Mouse (Mus musculus) c-Kit-positive CD71-positive TER-119-negative erythroid progenitor cells, embryonic 14.5 days (primary cell): ENCODE data around the gene Ntm.

Source experiments
- DNase-seq: peaks from one replicate; pipeline ENCODE4 v3.0.0-alpha.2; 2013; ENCODE audit warnings: low read depth

Gene Ntm

DNA sequence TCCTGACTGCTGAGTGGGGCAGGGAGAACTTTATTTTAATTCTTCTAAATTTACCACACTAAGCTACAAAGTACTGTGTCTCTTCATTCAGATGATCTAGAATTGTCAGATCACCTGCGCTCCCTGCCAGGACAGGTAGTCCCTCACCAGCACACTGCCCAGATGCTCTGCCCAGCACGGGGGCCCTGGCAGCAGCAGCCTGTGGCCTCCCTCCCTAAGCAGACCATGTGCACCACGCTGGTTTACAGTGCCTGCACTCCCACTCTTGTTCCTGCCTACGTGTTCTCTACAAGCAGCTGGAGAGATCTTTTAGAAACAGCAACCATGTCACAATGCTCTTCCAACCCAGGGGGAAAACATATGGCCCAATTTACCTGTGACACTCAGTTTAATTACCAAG, 490.7 kb downstream of the Ntm start:
- DNase-seq: no peak

DNA sequence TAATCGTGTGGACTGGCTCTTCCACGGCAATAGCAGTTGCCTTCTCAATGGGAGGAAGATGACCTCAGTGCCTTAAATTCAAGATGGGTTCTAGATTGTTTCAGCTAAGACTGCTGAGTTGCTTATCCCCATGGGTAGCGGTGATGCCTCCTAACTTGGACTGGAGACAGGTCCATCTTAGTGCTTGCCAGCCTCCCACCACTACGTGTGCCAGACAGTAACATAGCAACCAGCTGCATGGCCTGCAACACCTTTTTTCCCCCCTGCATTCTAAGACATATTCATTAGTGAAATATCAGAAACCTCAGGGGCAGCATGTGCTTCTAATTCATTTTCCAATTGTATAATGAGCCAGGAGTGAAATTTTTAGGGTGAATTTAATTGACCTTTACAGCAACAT, 498.2 kb downstream of the Ntm start:
- DNase-seq: no peak

DNA sequence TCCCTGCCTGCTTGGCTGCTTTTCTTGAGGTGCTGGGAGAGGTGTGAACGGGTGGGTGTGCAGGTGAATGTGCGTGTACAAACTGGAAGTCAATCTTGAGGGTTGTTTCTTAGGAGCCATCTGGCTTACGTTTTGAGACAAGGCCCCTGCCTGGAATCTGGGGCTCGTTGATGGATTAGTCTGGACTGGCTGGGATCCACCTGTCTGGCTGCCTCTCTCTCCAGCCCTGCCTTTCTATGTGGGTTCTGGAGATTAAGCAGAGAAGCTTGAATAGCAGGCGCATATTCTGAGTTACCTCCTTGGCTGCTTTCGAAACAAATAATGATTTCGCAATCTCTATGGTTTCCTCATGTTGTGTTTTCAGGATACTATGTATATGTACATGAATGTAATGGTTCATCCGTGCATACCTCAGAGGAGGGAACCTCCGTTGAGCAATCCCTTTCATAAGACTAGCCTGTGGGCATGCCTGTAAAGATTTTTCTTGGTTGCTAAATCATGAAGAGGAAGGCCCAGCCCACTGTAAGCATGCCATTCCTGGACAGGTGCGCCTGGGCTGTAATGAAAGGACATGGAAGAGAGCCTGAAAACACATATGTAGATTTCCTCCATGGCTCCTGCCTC, 499.9 kb downstream of the Ntm start:
- no peak for DNase-seq

DNA sequence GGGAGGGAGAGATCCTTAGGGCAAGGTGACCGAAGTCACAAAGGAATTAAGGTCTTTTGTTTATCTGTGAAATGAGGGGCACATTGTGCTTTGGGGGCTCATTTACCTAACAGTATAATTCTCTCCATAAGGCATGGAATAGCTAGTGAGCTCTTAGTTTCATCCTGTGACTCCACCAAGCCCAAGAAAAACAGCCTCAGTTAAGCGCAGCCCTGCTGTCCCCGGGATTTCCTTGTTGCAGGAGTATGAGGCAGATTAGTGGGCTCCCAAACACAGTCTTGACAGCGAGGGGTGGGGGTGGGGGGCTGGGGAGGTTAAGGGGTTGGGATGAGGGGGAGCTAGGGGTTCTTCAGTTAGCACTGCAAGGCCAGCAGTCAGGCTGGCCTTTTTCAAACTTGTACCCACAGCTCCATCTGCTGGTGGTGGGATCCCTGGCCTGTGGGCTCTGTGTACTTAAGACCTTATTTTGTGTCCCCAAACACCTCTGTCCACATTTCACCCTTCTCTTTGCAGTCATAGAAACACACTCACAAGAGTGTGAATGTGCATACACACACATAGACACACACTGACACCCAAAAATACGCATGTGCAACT, 504.9 kb downstream of the Ntm start:
- DNase-seq: no peak

DNA sequence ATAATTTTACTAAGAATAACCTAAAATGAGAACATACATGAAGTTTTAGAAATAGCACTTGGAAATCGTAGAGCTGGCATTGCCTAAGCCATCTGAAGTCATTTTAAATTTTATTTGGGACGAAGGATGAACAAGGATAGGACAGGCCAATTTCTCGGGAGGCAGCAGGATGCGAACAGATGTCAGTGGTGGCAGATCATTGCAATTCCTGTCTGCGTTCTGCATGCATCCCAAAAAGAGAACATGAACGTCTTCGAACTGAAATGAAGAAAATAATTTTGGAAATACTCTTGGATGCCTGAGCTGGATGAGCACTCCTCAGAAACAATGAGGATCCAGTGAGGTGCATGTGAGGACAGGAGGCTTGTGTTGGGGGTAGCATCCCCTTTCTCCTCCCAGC, 506.9 kb downstream of the Ntm start:
- DNase-seq: no peak

DNA sequence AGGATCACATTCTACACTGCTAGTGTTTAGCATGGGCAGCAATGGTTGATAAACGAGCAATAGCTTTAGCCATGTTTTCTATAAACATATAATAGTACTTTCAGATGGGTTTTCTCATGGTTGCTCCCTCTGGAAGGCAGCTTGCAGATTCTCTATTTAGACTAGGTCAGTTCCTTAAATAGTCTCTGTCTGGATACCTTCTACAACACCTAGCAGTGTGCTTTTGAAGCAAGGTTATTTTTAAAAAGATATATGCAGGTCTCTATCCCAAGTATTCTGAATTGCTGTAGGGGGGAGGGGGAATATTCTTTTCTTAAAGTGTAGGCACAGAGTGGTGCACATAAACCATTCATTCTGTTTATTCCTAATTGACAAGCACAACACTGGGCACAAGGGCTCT, 511.7 kb downstream of the Ntm start:
- no peak for DNase-seq

DNA sequence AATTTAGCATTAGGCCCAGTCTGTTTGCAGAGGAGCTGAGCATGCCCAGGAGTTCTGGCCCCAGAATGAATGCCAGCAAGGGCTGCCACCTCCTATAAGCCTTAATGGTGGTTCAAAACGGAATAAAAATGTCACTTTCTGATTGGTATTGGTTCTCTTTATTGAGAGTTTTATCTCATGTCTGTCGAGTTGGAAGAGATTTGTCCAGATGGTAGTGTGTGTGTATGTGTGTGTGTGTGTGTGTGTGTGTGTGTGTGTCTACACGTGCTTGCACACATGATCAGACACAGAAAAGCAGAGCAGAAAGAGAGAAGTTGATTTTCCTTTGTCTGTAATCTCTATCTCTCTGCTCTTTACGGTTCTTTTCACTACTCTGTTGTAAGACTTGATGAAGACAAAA, 518.9 kb downstream of the Ntm start:
- DNase-seq: no peak

DNA sequence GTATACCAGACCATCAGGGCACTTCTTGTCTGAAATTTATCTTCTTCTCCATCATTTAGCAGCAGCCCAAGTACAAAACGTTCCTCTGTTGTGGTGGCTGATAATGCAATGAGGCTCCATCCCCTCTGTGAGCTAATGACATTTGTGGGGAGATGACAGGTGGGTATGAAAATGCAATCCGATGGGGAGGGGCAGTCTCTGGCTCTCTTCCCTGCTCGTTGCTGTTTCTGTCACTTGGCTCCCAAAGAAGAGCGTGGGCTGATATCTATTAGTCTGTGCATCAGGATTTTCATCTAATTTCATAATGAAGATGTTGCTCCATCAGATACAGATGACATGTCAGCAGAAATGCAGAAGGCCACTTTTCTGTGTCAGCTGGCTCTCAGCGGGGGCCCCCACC, 523.5 kb downstream of the Ntm start:
- no peak for DNase-seq

DNA sequence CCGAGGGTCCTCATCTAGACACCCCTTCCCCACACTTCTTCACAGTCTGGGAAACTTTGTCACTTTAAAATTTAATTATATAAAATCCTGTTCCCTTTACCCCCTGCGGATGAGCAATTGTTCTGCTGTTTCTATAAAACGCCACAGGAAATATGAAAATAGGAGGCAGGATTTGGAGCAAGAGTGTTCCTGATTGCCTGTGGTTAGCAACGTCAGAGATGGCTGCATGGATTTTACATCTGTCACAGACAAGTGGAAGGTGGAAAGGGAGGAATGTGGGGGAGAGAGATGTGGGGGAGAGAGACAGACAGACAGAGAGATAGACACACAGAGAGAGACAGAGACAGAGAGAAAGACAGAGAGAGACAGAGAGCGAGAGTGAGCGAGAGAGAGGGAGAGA, 528.3 kb downstream of the Ntm start:
- DNase-seq: no peak

DNA sequence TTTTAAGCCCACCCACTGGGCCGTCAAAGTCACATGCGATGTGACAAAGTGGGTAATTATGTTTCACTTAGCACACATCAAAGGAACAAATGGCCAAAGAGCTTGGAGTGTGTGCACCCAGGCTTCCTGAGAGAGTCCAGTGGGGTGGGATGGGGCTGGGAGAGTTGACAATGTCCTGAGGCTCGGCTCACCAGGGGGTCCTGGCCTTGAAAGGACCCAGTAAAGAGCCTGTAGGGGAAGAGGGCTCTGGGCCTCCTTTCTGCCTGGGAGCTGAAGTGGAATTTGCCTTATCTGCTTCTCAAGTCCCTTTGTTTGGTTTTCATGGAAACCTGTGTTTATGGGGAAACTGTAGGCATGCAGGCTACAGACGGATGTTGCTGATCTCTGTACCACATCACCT, 529.0 kb downstream of the Ntm start:
- DNase-seq: no peak

DNA sequence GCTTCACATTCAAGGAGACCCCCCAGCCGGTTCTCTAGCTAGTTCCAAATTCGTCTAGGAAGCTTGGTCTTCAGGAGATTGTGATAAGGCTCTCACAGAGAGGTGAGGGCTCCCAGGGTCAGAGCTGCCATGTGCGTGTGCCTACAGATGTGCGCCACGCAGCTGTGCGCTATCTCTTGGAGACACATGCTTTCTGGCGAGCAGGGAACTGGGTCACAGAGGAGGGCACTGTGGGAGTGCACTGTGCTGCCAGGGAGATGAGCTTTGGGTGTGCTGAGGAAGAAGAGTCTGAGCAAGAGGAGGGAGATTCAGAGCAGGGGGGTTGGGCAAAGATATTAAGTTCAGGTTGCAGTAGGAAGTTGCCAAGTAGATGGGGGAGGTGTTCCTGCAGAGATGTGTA, 529.8 kb downstream of the Ntm start:
- DNase-seq: no peak

DNA sequence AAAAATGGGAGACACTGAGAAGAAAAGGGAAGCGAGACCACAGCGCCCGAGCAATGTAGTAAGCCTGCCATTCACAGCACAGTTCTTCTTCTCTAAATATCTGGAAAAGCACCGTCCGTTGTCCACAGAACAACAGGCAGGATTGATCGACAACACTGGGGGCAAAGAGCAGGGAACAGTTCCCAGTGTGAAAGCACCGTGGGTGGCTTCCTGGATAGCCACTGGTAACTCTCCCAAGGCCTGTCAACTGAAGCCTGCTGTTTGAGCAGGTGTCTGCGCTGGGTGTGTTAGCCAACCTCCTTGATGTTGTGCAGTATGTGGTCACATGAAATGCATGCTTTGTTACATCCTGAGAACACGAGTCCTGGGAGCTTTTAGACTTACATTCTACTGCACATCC, 531.4 kb downstream of the Ntm start:
- DNase-seq: no peak

DNA sequence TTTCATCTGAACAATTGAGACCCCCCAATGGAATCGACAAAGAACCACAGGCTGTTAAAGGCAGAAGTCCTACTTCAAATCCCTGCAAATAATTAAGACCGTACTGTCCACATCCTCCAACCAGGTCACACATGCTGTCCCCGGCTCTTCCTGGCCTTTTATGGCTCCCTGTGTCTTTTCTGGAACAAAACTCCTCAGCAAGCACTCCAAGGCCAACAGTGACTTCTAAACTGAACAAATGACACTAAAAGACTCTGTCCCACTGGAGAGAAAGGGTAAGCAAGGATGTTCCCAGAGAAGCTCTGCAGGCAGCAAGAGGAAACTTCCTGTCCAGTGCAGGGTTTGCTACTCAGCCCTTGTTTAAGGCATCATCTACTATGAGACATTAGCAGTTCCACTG, 532.8 kb downstream of the Ntm start:
- no peak for DNase-seq

DNA sequence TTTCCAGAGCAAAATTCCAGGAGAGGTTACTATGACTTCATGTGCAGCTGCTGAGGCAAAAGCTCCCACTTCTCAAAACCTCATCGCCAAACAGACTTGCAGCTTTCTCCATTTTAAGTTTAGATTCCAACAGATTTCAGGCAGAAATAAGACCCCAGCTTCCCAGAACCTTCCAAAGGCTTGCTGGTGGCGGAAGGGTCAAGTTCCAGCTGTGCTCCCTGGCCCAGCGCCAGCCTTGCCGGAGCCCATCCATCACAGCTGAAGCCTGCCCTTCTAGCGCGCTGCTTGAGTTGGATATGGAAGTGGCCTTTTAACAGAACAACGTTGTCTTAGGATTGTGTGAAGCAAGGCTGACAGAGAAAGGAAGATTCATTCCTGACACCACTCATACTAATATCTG, 534.6 kb downstream of the Ntm start:
- no peak for DNase-seq

DNA sequence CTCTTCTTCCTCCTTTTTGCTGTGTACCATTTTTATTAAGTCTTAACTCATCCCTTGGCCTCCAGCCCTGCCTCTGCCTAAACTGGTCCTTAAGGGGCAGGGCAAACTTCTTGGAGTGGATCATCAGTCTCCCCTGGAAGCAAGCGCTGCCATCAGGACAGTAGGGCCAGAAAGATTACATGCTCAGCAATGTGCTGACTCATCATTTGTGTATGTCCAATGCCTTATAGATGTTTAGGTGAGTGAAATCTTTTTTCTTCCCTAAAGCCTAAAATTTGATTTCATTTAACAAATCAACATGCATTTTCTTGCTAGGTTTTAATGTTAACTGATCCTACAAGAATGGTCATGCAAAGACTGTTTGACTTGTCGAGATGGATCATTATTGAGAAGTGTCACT, 536.7 kb downstream of the Ntm start:
- DNase-seq: no peak

DNA sequence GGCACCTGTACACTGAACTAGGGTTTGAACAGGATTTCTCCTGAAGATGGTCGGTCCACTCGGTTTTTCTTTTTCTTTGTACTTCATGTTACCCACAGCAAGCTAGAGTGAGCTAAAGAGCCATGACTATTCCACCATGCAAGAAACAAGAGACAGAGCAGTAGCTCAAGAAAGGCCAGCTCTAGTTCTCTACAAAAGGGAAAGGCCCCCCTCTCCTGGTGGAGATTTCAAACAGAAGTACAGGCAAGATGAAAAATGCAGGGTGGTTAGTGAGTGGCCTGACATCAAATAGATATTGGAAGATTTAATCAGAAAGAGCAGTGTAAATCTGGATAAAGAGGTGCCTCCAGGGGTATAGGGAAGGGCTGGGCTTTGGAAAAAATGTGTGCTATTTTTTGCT, 547.4 kb downstream of the Ntm start:
- DNase-seq: no peak

DNA sequence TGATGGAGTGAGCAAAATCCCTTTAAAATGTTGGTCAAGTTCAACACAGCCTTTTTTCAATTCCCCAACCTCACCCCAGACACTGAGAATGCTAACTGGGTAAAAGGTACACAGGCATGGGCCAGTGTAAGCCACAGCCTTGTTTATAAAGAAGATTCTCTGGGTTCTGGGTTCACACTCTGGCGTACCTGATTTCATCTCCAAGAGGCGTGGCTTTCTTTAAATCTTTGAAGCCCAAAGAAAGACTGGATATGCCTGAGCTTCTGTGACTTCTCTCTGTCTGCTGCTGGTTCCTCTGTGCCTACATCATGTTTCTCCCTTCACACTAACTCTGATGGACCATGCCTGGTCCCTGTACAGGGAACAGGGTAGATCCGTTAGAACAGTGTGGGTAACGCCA, 549.8 kb downstream of the Ntm start:
- DNase-seq: no peak

DNA sequence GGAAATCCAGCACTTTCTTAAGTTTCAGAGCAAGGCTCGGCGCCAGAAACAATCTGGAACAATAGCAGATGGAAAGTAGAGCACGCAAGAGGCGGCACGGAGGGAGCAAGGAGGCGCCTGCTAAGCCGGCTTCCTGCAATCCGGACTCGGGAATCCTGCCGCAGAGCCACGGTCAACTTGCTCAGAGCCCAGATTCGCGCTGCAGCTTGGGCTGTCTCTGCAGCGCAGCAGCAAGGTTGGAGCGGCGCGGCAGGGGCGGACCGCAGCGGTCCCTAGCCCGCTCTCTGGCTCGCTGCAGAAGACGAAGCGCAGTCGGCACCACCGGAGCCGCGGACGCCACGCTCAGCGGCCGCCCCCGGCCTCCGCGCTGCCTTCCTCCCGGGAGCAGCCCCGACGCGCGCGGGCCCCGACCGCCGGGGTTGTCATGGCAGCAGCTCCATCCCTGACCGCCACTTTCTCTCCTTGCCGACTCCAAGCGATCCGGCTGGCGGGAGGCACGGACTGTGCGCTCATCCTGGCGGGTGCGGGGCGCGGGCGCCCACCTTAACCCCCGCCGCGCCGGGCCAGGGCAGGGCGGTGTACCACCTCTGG, 550.7 kb downstream of the Ntm start:
- no peak for DNase-seq

DNA sequence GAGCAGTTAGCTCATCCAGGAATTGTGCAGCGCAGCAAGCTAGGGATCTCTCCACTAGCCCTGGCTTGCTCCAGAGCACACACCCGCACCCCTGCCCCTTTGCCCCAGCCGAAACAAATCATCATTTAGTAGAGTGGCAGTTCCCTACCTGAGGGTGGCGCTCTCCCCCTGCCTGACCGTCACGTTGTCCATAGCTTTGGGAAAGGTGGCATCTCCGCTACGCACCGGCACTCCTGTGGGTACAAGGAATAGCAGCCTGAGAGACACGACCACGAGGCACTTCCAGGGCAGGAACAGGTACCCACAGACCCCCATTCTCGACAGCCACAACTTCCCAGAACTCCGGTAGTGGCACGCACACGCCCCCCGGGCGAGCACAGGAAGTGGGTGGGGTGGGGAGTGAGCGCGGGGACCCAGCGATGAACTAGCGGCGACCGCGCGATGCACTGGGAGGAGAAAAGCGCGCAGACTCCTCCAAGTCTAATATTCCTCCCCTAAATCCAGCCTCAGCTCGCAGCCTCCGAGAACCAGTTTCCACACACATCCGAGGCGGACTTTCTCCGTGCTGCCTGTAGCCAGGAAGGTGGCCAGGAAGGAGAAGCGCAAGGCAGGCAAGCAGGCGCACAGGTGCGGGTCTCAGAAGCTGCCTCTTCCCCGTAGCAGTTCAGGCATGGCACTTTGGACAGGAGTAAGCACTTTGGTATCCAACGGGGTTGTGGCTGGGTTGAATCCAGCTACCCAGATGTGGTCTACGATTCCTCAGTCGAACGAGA, 551.3 kb downstream of the Ntm start:
- no peak for DNase-seq

DNA sequence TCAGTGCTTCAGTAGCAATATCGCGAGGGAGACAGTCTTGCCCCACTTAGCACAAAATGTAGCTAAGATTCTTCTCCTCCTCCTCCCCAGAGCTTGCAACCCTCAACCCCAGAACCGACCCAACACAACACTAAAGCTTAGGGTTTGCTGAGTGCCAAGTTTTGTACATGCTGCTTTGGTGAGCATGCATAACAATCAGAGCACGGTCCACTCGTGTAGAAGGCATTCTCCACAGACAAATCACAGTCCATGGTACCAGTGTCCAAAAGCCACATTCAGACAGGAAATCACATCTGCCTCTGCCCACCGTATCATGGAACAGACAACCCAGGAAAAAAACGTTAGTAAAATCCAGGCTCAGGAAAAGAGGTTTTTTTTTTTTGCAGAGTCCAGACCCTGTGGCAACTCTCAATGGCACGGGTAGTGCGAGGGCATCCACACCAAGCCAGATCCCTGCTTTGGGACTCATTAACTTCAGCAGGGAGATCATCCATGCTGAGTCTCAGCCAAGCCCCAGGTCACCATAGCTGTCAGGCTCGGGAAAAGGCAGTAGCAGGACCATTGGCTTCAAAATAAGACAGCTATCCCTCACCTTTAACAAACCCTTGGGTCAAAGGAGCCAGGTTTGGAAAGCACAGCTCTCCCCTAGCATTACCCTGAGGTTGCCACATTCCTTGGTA, 552.1 kb downstream of the Ntm start:
- no peak for DNase-seq

DNA sequence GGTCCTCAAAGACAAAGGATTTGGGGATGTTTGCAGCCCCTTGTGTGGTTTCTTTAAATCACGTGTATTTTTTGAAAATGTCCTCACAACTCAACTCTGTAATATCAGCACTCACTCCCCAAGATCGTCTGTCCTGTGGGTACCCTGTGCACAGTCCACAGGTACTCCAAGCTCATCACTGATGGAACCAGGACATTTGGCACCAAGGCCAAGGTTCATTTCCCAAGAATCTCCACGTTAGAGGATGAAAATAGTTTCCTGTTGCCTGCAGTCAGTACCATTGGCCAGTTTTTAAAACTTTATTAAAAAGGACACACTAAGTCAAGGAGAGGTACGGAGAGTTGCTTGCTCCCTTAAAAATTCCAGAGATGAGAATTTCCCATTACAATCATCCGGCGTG, 552.7 kb downstream of the Ntm start:
- no peak for DNase-seq

DNA sequence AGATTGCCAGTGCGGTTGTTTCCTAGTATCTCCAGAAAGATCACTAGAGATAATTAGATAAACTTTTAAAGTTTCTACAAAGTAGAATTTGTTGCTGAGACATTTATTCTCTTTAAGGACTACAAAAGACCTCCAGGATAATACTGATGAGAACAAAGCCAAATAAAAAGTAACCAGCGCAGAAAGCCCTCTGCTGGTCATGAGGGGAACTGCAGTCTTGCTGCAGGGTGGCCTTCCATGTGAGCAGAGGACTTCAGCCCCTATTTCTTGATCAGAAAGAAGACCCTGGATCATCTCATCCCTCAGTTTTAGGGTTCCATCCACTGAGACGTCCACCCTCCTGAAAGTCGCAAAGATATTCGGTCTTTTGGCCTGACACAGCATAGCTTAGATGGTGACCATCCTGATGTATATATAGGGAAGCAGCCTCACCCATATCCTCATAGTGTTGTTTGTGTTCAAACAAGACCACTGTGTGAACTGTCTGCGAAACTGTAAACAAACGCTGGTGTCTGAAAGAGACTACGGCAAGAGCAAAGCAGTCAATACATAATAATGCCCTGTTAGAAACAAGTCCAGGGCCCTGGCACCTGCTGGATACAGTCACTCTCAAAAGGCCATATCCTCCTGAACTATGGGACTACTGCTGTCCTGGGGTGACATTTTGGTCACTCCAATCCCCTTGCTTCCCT, 553.6 kb downstream of the Ntm start:
- peak; percentile 11 for DNase-seq
